Mouse (Mus musculus) heart, adult 2 months (tissue): ENCODE measurements around the gene Osbp2. TPM values are rescaled to one million over a fixed set of nuclear protein-coding genes. Genes with fewer than 3 reads are reported as not detected.
A peak's percentile ranks its signal among the peaks of the same experiment; 100 is the strongest.

ENCODE experiments used
- DNase-seq, 2 experiments: peaks; one replicate each; pipeline ENCODE4 v3.0.0; 2021
- H3K27ac ChIP-seq: fragments of 200-600 bp; 2 replicates; pipeline ENCODE4 v1.8.1; 2022
- H3K27me3 ChIP-seq: fragments of 200-500 bp; 2 replicates; pipeline ENCODE4 v1.6.1; 2012; ENCODE audit warnings: mild to moderate bottlenecking, low read length, inconsistent platforms, mixed read lengths; ENCODE audit not compliant: control insufficient read depth, insufficient read depth
- H3K36me3 ChIP-seq: fragments of 200-500 bp; 2 replicates; pipeline ENCODE4 v1.6.1; 2012; ENCODE audit warnings: low read length, inconsistent platforms; ENCODE audit not compliant: control insufficient read depth, insufficient read depth
- H3K4me1 ChIP-seq: fragments of 200-500 bp; 2 replicates; pipeline ENCODE4 v1.6.1; 2011; ENCODE audit warnings: low read length; ENCODE audit not compliant: control insufficient read depth, insufficient read depth
- H3K4me3 ChIP-seq: fragments of 200-600 bp; 2 replicates; pipeline ENCODE4 v1.8.1; 2022
- H3K79me2 ChIP-seq: fragments of 200-500 bp; replicated peaks from 2 replicates; pipeline ENCODE4 v1.6.1; 2012; ENCODE audit warnings: mild to moderate bottlenecking, inconsistent platforms, low read length, moderate library complexity, mixed read lengths; ENCODE audit not compliant: control insufficient read depth, insufficient read depth
- H3K9ac ChIP-seq: fragments of 200-500 bp; 2 replicates; pipeline ENCODE4 v1.6.1; 2012; ENCODE audit warnings: low read depth, mild to moderate bottlenecking, control low read depth, inconsistent platforms, low read length, mixed read lengths
- CTCF ChIP-seq: fragments of 200-600 bp; IDR thresholded peaks from 2 replicates; pipeline ENCODE4 v1.8.1; 2022; ENCODE audit warnings: antibody characterized with exemption, mild to moderate bottlenecking, moderate library complexity
- EP300 ChIP-seq: fragments of 200-500 bp; IDR thresholded peaks from 2 replicates; pipeline ENCODE4 v1.6.1; 2011; ENCODE audit warnings: low read depth, low read length, control low read depth; ENCODE audit not compliant: insufficient read depth
- POLR2A ChIP-seq: fragments of 200-500 bp; IDR thresholded peaks from 2 replicates; pipeline ENCODE4 v1.6.1; 2011; ENCODE audit warnings: mild to moderate bottlenecking, low read depth, low read length, control low read depth; ENCODE audit not compliant: insufficient read depth
- WGBS: fragments of 180-500 bp; shearing (Covaris S2); methylation state at CpG from one replicate; pipeline ENCODE4 v1.1.7; 2018; 5-methylcytosine and 5-hydroxymethylcytosine counted together
- intact Hi-C: fragments of 180-260 bp; cut with DNase I; formaldehyde crosslinking; loops from one replicate; pipeline ENCODE4 v1.15.1; 2025
- polyA plus RNA-seq: library from polyadenylated mRNA; depleted of rRNA; stranded (reverse); fragments of >200 nt; gene quantifications from 2 replicates; pipeline ENCODE4 v1.2.3, GENCODE M21; 2012
- total RNA-seq, 2 experiments: library from RNA; stranded (reverse); gene quantifications; 2 replicates each; pipeline ENCODE4 v1.2.3; 2021

Osbp2 gene
- total and polyA plus RNA-seq, 3 experiments: 10.9 to 16.2 (median 12.9) TPM

DNA sequence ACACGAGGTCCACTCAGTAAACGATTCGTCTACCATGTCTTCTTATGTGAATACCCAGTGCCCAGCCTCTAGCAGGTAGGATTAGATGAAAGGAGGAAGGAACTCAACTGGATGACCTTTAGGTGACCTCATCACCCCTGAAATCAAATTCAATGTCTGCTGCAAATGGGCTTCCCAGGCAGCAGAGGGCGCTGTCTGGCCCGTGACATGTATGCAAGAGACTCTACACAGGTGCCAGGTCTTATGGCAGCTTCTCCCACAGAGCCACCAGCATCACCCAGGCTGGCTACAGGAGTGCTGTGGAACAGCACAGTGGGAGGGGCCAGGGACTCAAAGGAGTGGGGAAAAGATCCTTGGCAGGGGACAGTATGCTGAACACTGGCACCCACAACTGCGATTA, 92.4 kb downstream of the Osbp2 start:
- Histone ChIP-seq H3K27ac (no peak overlapping the region), H3K79me2 (no peaks in the 10 kb centered on the region; the same call in 1 of the 2 replicates), H3K36me3 (no peaks in the 10 kb centered on the region), H3K4me3 (no peak overlapping the region), H3K4me1 (no peaks in the 10 kb centered on the region), H3K9ac (no peak overlapping the region), H3K27me3 (peaks cover 5% of the 10 kb centered on the region; the same call in 1 of the 2 replicates)
- TF ChIP-seq EP300: no peak
- peak; percentile 24; the same call in 1 of the 2 replicates for TF ChIP-seq CTCF
- intact Hi-C loops: no loop called here
- 48% methylated on average over 6 of the region's 6 CpGs for WGBS
- no peak for DNase-seq

DNA sequence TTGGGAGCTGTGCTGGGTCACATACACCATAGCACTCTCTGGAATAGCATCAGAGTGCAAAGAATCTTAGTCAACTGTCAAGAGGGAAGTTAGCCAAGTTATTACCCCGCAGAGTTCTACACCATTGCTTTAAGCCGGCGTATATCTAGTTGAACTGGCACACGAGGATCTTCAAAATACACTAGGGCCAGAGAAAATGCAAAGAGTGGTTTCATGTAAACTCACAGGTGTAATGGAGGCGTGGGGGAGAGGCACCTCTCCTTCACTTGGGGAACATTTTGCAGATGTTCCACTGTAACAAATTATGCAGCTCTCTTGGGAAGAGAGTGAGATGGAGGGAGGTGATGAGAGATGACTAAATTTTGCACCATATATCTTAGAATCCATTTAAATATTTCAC, 95.9 kb downstream of the Osbp2 start:
- Histone ChIP-seq H3K4me1 (no peaks in the 10 kb centered on the region), H3K9ac (no peak overlapping the region), H3K27ac (no peak overlapping the region), H3K36me3 (no peaks in the 10 kb centered on the region), H3K79me2 (no peaks in the 10 kb centered on the region; the same call in 1 of the 2 replicates), H3K27me3 (no peaks in the 10 kb centered on the region), H3K4me3 (no peak overlapping the region)
- TF ChIP-seq POLR2A (no peak), EP300 (no peak), CTCF (no peak)
- DNase-seq: no peak
- 79% methylated on average over 5 of the region's 5 CpGs for WGBS
- intact Hi-C loops: no loop called here

DNA sequence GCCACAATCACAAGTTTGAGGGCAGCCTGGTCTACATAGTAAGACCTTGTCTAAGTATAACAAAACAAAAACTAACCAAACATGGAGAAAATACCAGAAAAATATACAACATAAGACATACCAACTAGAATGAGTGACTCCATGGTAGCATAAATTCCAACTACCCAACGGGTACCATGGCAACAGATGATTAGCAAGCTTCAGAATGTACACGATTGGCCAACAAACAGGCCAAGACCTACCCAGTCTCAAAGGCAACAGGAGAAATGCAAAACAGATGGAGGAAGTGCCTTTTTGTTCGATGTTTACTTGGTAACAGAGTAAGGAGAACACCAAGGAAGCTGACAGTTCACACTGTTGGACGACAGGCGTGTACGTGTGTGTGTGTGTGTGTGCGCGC, 96.7 kb downstream of the Osbp2 start:
- Histone ChIP-seq H3K27ac (no peak overlapping the region), H3K36me3 (no peaks in the 10 kb centered on the region), H3K79me2 (no peaks in the 10 kb centered on the region; the same call in 1 of the 2 replicates), H3K9ac (no peak overlapping the region), H3K4me1 (no peaks in the 10 kb centered on the region), H3K4me3 (no peak overlapping the region), H3K27me3 (no peaks in the 10 kb centered on the region)
- intact Hi-C loops: no loop called here
- TF ChIP-seq EP300 (no peak), CTCF (no peak), POLR2A (no peak)
- WGBS: 83% methylated on average over 8 of the region's 8 CpGs
- DNase-seq: no peak

DNA sequence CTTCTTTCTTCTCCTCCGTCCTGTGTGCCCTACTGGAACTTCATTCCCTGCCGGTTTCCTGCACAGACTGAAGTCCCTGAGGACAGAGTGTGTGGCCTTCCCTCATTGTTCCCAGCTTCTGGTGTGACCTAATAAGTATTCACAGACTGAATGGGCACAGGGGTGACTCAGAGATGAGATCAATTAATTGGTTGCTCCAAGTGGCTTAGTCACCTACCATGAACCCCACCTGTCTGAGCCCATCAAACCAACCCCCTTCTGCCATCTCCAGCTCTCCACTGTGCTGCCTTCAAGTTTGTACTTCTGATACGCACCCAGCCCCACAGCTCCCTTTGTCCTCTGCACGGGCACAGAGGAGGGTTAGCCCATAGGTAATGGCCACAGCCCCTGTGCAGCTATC, 99.4 kb downstream of the Osbp2 start:
- no peak overlapping the region for H3K9ac ChIP-seq
- no peak overlapping the region for H3K27ac ChIP-seq
- no peak for TF ChIP-seq CTCF
- TF ChIP-seq POLR2A: no peak
- TF ChIP-seq EP300: no peak
- H3K36me3 ChIP-seq: no peaks in the 10 kb centered on the region
- no peaks in the 10 kb centered on the region for H3K27me3 ChIP-seq
- intact Hi-C loops: no loop called here
- H3K79me2 ChIP-seq: no peaks in the 10 kb centered on the region
- H3K4me3 ChIP-seq: no peak overlapping the region
- WGBS: 43% methylated on average over 4 of the region's 4 CpGs
- H3K4me1 ChIP-seq: no peaks in the 10 kb centered on the region
- no peak for DNase-seq

DNA sequence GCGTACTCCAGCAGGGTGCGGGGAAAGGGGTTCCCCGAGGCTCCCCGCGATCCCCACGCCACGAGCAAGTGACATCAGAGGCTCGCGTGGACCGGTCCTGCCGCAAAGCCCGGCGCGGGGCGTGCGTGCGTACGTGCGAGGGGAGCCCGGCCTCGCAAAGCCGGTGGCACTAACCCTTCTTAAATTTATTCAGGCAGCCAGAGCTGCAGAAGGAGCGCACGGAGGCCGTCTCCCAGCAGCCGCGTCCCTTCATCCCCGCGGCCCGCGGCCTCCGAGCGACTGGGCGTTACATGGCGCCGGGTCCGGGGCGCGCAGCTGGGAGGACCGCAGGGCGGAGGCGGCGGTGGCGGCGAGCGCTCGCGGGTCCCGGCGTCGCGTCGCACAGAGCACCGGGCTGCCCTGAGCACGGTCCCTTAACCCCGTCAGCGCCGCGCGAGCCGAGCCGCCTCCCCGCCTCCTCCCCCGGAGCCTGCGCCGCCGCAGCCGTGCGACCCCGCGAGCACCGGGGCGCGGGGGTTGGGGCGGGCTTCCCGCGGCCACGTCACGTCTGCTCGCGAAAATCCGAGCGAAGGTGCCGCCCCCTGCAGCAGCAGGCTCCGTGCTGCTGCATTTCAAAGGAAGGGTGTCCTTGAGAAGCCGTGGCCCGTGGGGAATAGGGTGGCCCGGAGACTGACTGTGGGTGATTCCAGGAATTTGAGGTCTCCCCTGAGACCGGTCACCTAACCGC, 101.8 kb downstream of the Osbp2 start:
- H3K9ac ChIP-seq: peak overlapping the region; percentile 41; the same call in 1 of the 2 replicates
- no peaks in the 10 kb centered on the region for H3K27me3 ChIP-seq
- H3K27ac ChIP-seq: no peak overlapping the region
- no peaks in the 10 kb centered on the region for H3K36me3 ChIP-seq
- 1% methylated on average over 88 of the region's 90 CpGs for WGBS
- H3K4me3 ChIP-seq: peak overlapping the region; percentile 38
- DNase-seq: no peak
- intact Hi-C loops: no loop called here
- no peaks in the 10 kb centered on the region for H3K79me2 ChIP-seq
- TF ChIP-seq POLR2A (no peak), CTCF (no peak), EP300 (no peak)
- no peaks in the 10 kb centered on the region for H3K4me1 ChIP-seq

DNA sequence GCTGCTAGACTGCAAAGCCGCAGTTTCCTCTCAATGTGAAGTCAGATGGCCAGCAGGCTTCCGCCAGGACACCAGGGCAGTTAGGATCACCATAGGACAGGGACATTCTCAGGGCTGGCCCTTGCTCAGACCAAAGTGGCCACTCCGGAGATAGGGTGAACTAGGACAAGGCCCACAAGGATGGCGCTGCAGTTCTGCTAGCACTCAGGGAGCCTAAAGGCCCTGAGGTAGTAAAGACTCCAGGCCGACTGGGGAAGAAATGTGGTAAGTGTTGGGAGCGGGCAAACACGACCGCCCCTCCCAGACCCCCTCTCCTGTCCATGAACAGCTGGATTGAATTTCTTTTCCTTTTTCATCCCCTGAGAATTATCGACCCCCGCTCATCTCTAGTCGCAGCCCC, 102.4 kb downstream of the Osbp2 start:
- intact Hi-C loops: no loop called here
- H3K9ac ChIP-seq: no peak overlapping the region
- DNase-seq: no peak
- H3K4me1 ChIP-seq: no peaks in the 10 kb centered on the region
- no peaks in the 10 kb centered on the region for H3K27me3 ChIP-seq
- TF ChIP-seq CTCF (no peak), EP300 (no peak), POLR2A (no peak)
- no peak overlapping the region for H3K4me3 ChIP-seq
- no peaks in the 10 kb centered on the region for H3K79me2 ChIP-seq
- H3K27ac ChIP-seq: no peak overlapping the region
- H3K36me3 ChIP-seq: no peaks in the 10 kb centered on the region
- 21% methylated on average over 11 of the region's 11 CpGs for WGBS
